Mouse (Mus musculus) bone marrow, adult 2 months (tissue): ENCODE measurements around the gene Sox18. TPM values are rescaled to one million over a fixed set of nuclear protein-coding genes. Genes with fewer than 3 reads are reported as not detected.
A peak's percentile ranks its signal among the peaks of the same experiment; 100 is the strongest.

Experiments used
- H3K27ac ChIP-seq: fragments of 200-500 bp; 2 replicates; pipeline ENCODE4 v1.5.1; 2012; ENCODE audit warnings: low read depth, mild to moderate bottlenecking, control low read depth, inconsistent platforms, low read length; ENCODE audit not compliant: control insufficient read depth, poor library complexity, insufficient read depth
- H3K4me1 ChIP-seq: fragments of 200-500 bp; 2 replicates; pipeline ENCODE4 v1.6.1; 2011; ENCODE audit warnings: low read length; ENCODE audit not compliant: control insufficient read depth, insufficient read depth
- H3K4me3 ChIP-seq: fragments of 200-500 bp; replicated peaks from 2 replicates; pipeline ENCODE3; 2011; ENCODE audit warnings: mild to moderate bottlenecking, low read depth, low read length, control low read depth; ENCODE audit not compliant: control insufficient read depth
- CTCF ChIP-seq: fragments of 200-500 bp; IDR thresholded peaks from 2 replicates; pipeline ENCODE4 v1.5.1; 2011; ENCODE audit warnings: low read length, control low read depth; ENCODE audit not compliant: control insufficient read depth, insufficient read depth
- POLR2A ChIP-seq: fragments of 200-500 bp; IDR thresholded peaks from 2 replicates; pipeline ENCODE4 v1.6.1; 2011; ENCODE audit warnings: low read depth, mild to moderate bottlenecking, control low read depth, low read length, borderline replicate concordance; ENCODE audit not compliant: control insufficient read depth
- WGBS: fragments of 180-500 bp; shearing (Covaris S2); methylation state at CpG from one replicate; pipeline ENCODE4 v1.1.7; 2018; 5-methylcytosine and 5-hydroxymethylcytosine counted together
- polyA plus RNA-seq: library from polyadenylated mRNA; stranded (reverse); fragments of >200 nt; gene quantifications from 2 replicates; pipeline ENCODE4 v1.2.4, GENCODE M21; 2011; ENCODE audit warnings: low replicate concordance; ENCODE audit not compliant: missing spikeins, insufficient read depth, insufficient read length

The Sox18 gene
- 7.4 and 7.5 TPM in 2 replicates for polyA plus RNA-seq

DNA sequence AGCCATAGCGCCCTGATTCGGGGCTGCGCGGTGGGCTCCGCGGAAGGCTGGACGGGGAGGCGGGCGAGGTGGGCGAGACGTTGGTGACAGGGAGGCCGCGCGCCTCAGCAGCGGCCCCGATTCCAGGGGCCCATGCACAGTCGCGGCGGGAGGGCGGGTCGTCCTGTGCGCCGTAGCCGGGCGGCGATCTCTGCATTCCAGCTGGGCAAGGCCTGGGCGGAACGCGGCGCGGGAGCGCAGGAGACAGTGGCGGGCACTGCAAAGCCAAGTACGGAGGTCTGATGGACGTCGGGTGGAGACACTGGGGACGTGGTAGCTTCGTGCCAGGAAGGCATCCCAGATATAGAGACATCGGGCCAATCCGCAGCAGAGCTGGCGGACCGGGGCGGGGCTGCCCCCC is at the start of gene Sox18:
Gene Sox18 (minus strand): TSS at position 315 of the 400 bp plus-strand sequence.
- 0 out of 2 replicates have a peak, but pooled peaks have one; percentile 30 for TF ChIP-seq POLR2A
- TF ChIP-seq CTCF, result no peak
- no peaks in the 10 kb centered on the region for H3K4me1 ChIP-seq
- no peak within 1 kb of the TSS for H3K4me3 ChIP-seq
- H3K27ac ChIP-seq, result peak within 1 kb of the TSS; percentile 14; the same call in 1 of the 2 replicates
- 3% methylated on average over 43 of the region's 43 CpGs for WGBS

DNA sequence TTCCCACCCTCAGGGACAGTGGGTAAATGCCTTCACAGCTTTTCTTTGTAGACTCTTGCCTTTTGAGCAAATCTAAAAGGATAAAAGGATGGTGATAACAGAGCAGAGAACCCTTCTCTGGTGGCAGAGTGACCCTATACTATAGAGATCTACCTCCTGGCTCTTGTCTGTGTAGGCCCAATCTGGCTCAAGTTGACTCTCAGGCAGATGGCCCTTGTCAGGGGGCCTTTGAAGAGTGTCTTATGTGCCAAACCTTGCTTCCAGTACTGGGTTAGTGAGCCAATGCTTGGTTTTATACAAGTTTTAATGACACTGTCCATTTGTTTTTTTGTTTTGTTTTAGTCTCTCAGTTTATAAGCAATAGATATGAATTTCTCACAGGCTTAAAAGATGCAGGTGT is 49.8 kb upstream of the Sox18 start:
- no peak overlapping the region for H3K27ac ChIP-seq
- no peaks in the 10 kb centered on the region for H3K4me1 ChIP-seq
- TF ChIP-seq POLR2A, result no peak
- TF ChIP-seq CTCF, result no peak
- H3K4me3 ChIP-seq, result no peak overlapping the region

DNA sequence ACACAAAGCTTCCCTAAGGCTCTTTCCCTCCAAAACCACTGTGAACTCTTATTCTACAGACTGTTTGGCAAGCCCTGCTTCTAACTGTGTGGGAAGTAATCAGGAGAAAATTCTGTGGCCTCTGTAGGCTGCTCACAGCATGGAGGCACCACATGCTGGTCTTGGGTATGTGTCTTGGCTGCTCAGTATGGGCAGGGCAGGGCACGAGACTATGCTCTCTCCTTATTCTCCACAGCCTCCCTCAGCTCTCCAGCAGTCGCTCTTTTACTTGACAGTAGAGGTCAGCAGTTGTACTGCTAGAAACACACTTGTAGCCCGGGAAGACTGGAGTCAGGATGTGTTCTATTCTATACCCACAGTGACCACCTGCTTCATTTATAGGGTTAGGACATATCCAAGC is 48.6 kb upstream of the Sox18 start:
- TF ChIP-seq CTCF (no peak), POLR2A (no peak)
- H3K27ac ChIP-seq, result no peak overlapping the region
- WGBS, result 55% methylated on average over 3 of the region's 3 CpGs
- H3K4me1 ChIP-seq, result no peaks in the 10 kb centered on the region
- no peak overlapping the region for H3K4me3 ChIP-seq

DNA sequence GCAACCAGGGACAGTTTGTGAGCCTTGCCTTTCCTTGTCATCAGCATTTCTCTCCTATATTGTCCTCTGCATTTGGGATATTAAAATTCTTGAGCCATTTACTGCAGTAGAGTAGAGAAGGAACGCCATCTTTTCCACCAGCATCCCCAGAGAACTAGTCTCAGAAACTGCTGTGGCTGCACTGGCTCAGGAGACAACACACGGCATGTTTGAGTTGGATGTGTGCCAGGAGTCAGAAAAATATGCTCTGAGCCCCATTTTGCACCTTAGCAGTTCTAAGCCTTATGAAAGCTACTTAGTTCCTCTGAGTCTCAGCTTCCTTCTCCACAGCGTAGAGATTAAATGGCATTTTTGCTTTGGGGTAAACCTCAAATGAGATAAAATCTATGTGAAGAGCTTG is 45.6 kb upstream of the Sox18 start:
- H3K4me3 ChIP-seq, result no peak overlapping the region
- TF ChIP-seq CTCF (no peak), POLR2A (no peak)
- no peaks in the 10 kb centered on the region for H3K4me1 ChIP-seq
- WGBS, result 21% methylated on average over 3 of the region's 3 CpGs
- no peak overlapping the region for H3K27ac ChIP-seq

DNA sequence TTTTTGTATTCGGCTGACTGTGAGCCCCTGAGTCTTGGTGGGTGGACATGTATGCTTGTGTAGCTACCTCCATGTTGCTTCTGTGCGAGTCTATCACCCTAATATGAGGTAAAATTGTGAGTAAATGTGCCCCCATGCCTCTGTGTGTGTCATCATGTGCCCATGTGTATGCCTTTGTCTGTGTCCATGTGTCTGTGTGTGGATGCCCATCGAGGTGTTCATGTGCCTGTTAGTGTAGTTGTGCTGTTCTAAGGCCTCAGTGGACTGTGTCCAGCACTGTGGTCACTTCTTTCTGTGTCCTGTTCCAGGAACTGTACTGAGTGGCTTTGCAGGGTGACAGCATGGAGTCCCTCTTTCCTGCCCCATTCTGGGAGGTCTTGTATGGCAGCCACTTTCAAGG is 43.9 kb upstream of the Sox18 start:
- no peaks in the 10 kb centered on the region for H3K4me1 ChIP-seq
- H3K27ac ChIP-seq, result no peak overlapping the region
- TF ChIP-seq POLR2A, result no peak
- no peak for TF ChIP-seq CTCF
- 73% methylated on average over 3 of the region's 3 CpGs for WGBS
- H3K4me3 ChIP-seq, result no peak overlapping the region

DNA sequence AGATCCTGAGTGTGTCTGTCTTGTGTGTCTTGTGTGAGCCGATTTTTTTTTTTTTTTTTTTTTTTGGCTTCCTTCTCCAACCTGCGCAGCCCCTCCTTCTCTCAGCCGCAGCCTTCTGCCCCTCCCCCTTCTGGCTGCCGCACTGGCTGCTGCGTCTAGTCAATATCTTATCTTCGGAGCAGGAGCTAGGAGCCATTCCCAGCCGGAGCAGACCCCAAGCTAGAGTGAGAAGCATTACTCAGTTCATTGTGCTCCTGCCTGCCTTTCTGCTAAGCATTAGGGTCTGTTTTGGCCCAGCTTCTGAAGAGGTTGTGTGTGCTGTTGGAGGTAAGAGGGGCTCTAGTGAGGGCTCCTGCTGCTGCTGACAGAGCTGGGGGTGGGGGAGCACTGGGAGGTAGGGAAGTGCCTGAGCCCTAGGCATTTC is 43.5 kb upstream of the Sox18 start, which contains the start of gene Oprl1:
Gene Oprl1 (plus strand): TSS at position 114 of the 424 bp plus-strand sequence.
- Histone ChIP-seq H3K4me3 (no peak within 1 kb of the TSS), H3K4me1 (no peaks in the 10 kb centered on the region), H3K27ac (no peak within 1 kb of the TSS)
- TF ChIP-seq POLR2A (no peak), CTCF (no peak)
- WGBS, result 4% methylated on average over 7 of the region's 7 CpGs

DNA sequence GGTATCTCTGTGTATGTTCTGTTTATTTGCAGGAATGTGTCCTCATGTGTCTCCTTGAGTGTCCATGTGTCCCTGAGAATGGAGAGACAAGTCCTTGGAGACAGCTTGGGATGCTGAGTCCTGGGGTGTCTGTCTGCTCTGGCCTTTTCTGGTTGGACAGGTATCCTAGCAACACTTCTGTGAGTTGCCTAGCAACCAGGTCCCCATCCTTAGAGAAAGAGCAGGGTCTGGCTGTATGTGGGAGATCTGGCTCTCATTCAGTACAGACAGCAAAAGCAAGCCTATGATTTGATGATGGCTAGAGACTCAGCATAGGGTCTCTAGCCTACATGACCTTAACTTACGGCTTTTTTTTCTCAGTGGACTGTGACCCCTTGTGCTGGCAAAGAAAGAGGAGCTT is 42.3 kb upstream of the Sox18 start:
- WGBS, result 95% methylated on average over 1 of the region's 1 CpGs
- no peak overlapping the region for H3K4me3 ChIP-seq
- TF ChIP-seq CTCF (no peak), POLR2A (no peak)

DNA sequence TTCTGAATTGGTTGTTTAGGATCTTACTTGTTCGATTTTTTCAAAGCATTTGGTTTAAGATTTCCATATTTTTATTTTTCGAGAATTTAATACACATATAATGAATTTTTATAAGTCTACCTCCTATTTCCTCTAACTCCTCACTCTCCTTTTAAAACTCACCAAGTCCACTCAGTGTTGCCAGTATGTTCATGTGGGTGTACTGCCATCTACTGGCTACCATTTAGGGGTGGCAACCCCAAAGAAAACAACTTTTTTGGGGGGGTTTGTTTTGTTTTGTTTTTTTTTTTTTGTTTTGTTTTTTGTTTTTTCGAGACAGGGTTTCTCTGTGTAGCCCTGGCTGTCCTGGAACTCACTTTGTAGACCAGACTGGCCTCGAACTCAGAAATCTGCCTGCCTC is 35.2 kb upstream of the Sox18 start:
- Histone ChIP-seq H3K4me1 (no peaks in the 10 kb centered on the region), H3K4me3 (no peak overlapping the region), H3K27ac (no peak overlapping the region)
- 31% methylated on average over 4 of the region's 4 CpGs for WGBS
- TF ChIP-seq CTCF, result no peak

More for the DNA sequence above, 42.3 kb upstream of the Sox18 start:
- no peak overlapping the region for H3K27ac ChIP-seq
- H3K4me1 ChIP-seq, result no peaks in the 10 kb centered on the region

DNA sequence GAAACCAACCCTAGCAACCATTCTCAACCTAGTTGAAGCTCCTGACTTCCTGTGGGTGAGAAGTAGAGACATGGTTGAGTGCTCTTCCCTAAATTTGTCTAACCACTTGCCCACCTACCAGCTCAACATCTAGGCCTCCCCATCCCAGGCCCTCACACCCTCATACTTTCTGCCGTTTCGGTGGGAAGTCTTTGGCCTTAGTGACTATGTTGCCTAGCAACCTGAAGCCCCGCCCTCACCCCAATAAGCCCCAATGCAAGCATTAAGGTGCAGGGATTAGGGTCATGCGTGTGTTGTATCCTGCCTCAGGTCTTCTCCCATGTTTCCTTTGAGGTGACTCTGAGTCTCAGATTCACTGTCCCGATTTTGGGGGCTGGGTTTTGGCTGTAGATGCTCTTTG is 26.8 kb upstream of the Sox18 start, which contains the start of gene Lkaaear1:
Gene Lkaaear1 (minus strand): TSS at position 202 of the 400 bp plus-strand sequence.
- WGBS, result 48% methylated on average over 5 of the region's 5 CpGs
- TF ChIP-seq POLR2A (no peak), CTCF (no peak)
- H3K4me3 ChIP-seq, result no peak within 1 kb of the TSS
- H3K27ac ChIP-seq, result no peak within 1 kb of the TSS
- H3K4me1 ChIP-seq, result no peaks in the 10 kb centered on the region; the same call in 1 of the 2 replicates
